Mouse (Mus musculus): Measurements from ENCODE around the gene Fancd2os. TPM values are rescaled to one million over a fixed set of nuclear protein-coding genes. Genes with fewer than 3 reads are reported as not detected.
A peak's percentile ranks its signal among the peaks of the same experiment; 100 is the strongest.

Fancd2os gene
- polyA plus RNA-seq, 1 experiment from 2014 or later = 0.19 TPM

GRCm38 (mm10) chr6:113614997-113615396, 14.5 kb upstream of the Fancd2os start:
- H3K27me3 ChIP-seq (ENCODE audit: control insufficient read depth, insufficient read depth, low read length) = no peaks in the 10 kb centered on the region
- H3K4me3 ChIP-seq (ENCODE audit: low read depth, low read length) = no peak overlapping the region
- H3K36me3 ChIP-seq (ENCODE audit: control insufficient read depth, insufficient read depth, low read length) = peaks cover 21% of the 10 kb centered on the region; the same call in 1 of the 2 replicates
- ATAC-seq (ENCODE audit: insufficient number of reproducible peaks, low FRiP score, low TSS enrichment, low read depth) (no peak), DNase-seq (ENCODE audit: low spot score) (no peak)
- H3K4me2 ChIP-seq (ENCODE audit: low read depth, severe bottlenecking) = no peak overlapping the region
- no peak overlapping the region for H3K9ac ChIP-seq (ENCODE audit: low read length)
- H3K27ac ChIP-seq (replicated peaks; ENCODE audit: low read depth, low read length) = no peak overlapping the region
- WGBS = 94% methylated on average over 8 of the region's 8 CpGs
- H3K9me3 ChIP-seq (ENCODE audit: control insufficient read depth, low read length) = no peaks in the 10 kb centered on the region
- no peaks in the 10 kb centered on the region for H3K4me1 ChIP-seq (ENCODE audit: control insufficient read depth, insufficient read depth, low read length)

DNA sequence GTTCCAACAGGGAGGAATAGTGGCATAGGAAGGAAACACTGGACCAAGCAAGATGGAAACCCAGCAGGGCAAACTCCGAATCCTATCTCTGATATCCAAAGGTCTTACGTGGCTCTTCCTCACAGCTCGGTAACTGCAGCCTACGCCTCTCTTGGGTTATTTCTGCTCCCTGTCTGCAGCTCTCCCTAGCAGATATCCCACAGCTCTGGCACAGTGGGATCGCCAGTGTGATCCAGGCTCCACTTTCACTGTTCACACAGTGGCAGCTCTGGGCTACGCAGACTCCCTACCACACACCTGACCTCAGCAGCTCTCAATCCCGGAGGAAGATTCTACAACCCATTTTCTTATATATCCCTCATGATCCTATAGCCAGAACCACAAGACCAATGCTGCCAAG, 13.6 kb upstream of the Fancd2os start:
- no peaks in the 10 kb centered on the region for H3K27me3 ChIP-seq (ENCODE audit: control insufficient read depth, insufficient read depth, low read length)
- WGBS = 92% methylated on average over 7 of the region's 7 CpGs
- H3K4me3 ChIP-seq (ENCODE audit: low read depth, low read length) = no peak overlapping the region
- DNase-seq (ENCODE audit: low spot score) = no peak
- H3K27ac ChIP-seq (replicated peaks; ENCODE audit: low read depth, low read length) = no peak overlapping the region
- no peak overlapping the region for H3K9ac ChIP-seq (ENCODE audit: low read length)
- H3K4me1 ChIP-seq (ENCODE audit: control insufficient read depth, insufficient read depth, low read length) = no peaks in the 10 kb centered on the region
- no peaks in the 10 kb centered on the region for H3K9me3 ChIP-seq (ENCODE audit: control insufficient read depth, low read length)
- no peak for ATAC-seq (ENCODE audit: insufficient number of reproducible peaks, low FRiP score, low TSS enrichment, low read depth)
- peaks cover 21% of the 10 kb centered on the region; the same call in 1 of the 2 replicates for H3K36me3 ChIP-seq (ENCODE audit: control insufficient read depth, insufficient read depth, low read length)
- H3K4me2 ChIP-seq (ENCODE audit: low read depth, severe bottlenecking) = no peak overlapping the region

GRCm38 (mm10) chr6:113612258-113612969, 11.9 kb upstream of the Fancd2os start:
- WGBS = 93% methylated on average over 8 of the region's 8 CpGs
- no peak for ATAC-seq (ENCODE audit: insufficient number of reproducible peaks, low FRiP score, low TSS enrichment, low read depth)

GRCm38 (mm10) chr6:113609293-113609692, 8.8 kb upstream of the Fancd2os start:
- Histone ChIP-seq H3K4me1 (ENCODE audit: control insufficient read depth, insufficient read depth, low read length) (no peaks in the 10 kb centered on the region), H3K36me3 (ENCODE audit: control insufficient read depth, insufficient read depth, low read length) (peaks cover 10% of the 10 kb centered on the region; the same call in 1 of the 2 replicates), H3K9me3 (ENCODE audit: control insufficient read depth, low read length) (no peaks in the 10 kb centered on the region), H3K27me3 (ENCODE audit: control insufficient read depth, insufficient read depth, low read length) (no peaks in the 10 kb centered on the region), H3K4me3 (ENCODE audit: low read depth, low read length) (no peak overlapping the region), H3K4me2 (ENCODE audit: low read depth, severe bottlenecking) (no peak overlapping the region), H3K9ac (ENCODE audit: low read length) (no peak overlapping the region), H3K27ac (replicated peaks; ENCODE audit: low read depth, low read length) (no peak overlapping the region)
- WGBS = 96% methylated on average over 7 of the region's 7 CpGs
- DNase-seq (ENCODE audit: low spot score) (no peak), ATAC-seq (ENCODE audit: insufficient number of reproducible peaks, low FRiP score, low TSS enrichment, low read depth) (no peak)

More at GRCm38 (mm10) chr6:113612258-113612969, 11.9 kb upstream of the Fancd2os start:
- H3K9me3 ChIP-seq (ENCODE audit: control insufficient read depth, low read length) = no peaks in the 10 kb centered on the region
- peaks cover 21% of the 10 kb centered on the region; the same call in 1 of the 2 replicates for H3K36me3 ChIP-seq (ENCODE audit: control insufficient read depth, insufficient read depth, low read length)
- no peaks in the 10 kb centered on the region for H3K4me1 ChIP-seq (ENCODE audit: control insufficient read depth, insufficient read depth, low read length)
- no peak overlapping the region for H3K27ac ChIP-seq (replicated peaks; ENCODE audit: low read depth, low read length)
- no peak overlapping the region for H3K9ac ChIP-seq (ENCODE audit: low read length)
- DNase-seq (ENCODE audit: low spot score) = no peak
- no peak overlapping the region for H3K4me3 ChIP-seq (ENCODE audit: low read depth, low read length)
- H3K27me3 ChIP-seq (ENCODE audit: control insufficient read depth, insufficient read depth, low read length) = no peaks in the 10 kb centered on the region
- H3K4me2 ChIP-seq (ENCODE audit: low read depth, severe bottlenecking) = no peak overlapping the region

DNA sequence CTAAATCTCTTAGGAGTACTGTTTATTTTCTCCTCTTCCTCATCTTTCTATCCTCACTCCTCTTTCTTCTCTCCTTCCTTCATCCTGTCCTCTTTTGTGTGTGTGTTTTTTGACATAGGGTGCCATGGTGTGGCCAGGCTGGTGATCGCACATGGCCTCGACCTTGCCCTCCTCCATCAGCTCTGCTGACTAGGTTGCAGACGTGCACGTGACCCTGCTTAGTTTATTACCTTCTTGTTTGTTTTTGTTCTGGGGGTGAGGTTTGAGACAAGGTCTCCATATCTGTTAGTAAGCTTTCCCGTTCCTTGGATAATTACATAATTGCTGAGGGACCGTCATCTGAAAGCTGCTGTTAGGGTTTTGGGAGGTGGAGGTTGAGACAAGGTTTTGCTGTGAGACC, 8.4 kb upstream of the Fancd2os start:
- Histone ChIP-seq H3K4me2 (ENCODE audit: low read depth, severe bottlenecking) (no peak overlapping the region), H3K4me3 (ENCODE audit: low read depth, low read length) (no peak overlapping the region), H3K9ac (ENCODE audit: low read length) (no peak overlapping the region), H3K27ac (replicated peaks; ENCODE audit: low read depth, low read length) (no peak overlapping the region), H3K36me3 (ENCODE audit: control insufficient read depth, insufficient read depth, low read length) (peaks cover 6% of the 10 kb centered on the region; the same call in 1 of the 2 replicates), H3K27me3 (ENCODE audit: control insufficient read depth, insufficient read depth, low read length) (no peaks in the 10 kb centered on the region), H3K4me1 (ENCODE audit: control insufficient read depth, insufficient read depth, low read length) (no peaks in the 10 kb centered on the region), H3K9me3 (ENCODE audit: control insufficient read depth, low read length) (no peaks in the 10 kb centered on the region)
- DNase-seq (ENCODE audit: low spot score) (no peak), ATAC-seq (ENCODE audit: insufficient number of reproducible peaks, low FRiP score, low TSS enrichment, low read depth) (no peak)
- WGBS = 82% methylated on average over 6 of the region's 6 CpGs

DNA sequence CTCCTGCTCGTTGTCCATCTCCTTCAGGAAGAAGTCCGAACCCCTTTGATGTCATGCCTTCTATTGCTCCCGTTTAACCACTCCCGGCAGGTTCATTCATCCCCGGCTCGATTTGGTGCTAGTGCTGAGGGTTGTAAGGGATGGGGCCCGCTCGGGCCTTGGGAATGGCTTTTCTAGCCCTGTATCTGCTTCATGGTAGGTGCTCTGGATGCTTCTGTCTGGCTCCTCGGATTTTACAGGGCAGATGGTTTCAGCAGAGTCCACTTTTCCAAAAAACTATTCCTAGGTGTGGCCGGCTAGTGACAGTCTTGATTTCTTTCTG, 4.7 kb upstream of the Fancd2os start:
- DNase-seq (ENCODE audit: low spot score) (no peak), ATAC-seq (ENCODE audit: insufficient number of reproducible peaks, low FRiP score, low TSS enrichment, low read depth) (no peak)
- WGBS = 6% methylated on average over 10 of the region's 10 CpGs
- Histone ChIP-seq H3K36me3 (ENCODE audit: control insufficient read depth, insufficient read depth, low read length) (no peaks in the 10 kb centered on the region), H3K27ac (replicated peaks; ENCODE audit: low read depth, low read length) (no peak overlapping the region), H3K27me3 (ENCODE audit: control insufficient read depth, insufficient read depth, low read length) (no peaks in the 10 kb centered on the region), H3K4me2 (ENCODE audit: low read depth, severe bottlenecking) (peak overlapping the region; percentile 83), H3K9me3 (ENCODE audit: control insufficient read depth, low read length) (no peaks in the 10 kb centered on the region), H3K4me3 (ENCODE audit: low read depth, low read length) (peak overlapping the region; percentile 92), H3K9ac (ENCODE audit: low read length) (peak overlapping the region; percentile 87), H3K4me1 (ENCODE audit: control insufficient read depth, insufficient read depth, low read length) (no peaks in the 10 kb centered on the region)

DNA sequence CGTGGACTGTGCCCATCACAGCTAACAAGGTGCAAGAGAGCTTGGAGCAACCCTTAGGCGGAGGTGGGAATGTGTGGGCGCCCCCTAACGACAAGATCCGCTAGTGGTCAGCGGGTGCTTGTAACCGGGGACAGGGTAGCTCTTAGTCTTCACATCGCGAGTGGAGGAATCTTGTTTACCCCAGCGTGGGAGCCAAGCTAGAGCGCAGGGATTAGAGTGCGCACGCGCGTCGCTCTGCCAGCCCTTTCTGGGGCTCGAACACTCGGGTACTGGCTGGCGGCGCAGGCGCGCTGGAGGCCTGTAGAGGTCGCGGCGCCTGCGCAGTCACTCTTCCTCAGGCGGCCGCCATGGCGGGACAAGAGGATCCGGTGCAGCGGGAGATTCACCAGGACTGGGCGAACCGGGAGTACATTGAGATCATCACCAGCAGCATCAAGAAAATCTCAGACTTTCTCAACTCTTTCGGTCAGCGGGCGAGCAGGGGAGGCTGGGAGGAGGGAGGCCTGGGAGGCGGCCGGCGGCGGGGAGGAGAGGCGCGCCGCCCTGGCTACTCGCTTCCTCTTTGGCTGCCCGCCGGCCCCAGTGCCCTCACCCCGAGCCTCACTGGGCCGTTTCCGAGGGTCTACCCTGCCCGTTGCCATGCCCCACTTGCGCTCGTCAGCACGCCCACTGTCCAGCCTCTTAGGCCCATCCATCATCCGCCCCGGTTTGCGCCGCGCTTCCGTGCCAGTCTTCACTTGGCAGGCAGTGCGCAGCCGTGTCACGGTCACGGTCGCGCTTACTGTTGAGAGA, 4.1 kb upstream of the Fancd2os start, which contains the start of gene Brk1:
Brk1 (plus strand) TSS at position 341 of the 792 bp plus-strand sequence.
- under 1% methylated on average over 56 of the region's 65 CpGs for WGBS

DNA sequence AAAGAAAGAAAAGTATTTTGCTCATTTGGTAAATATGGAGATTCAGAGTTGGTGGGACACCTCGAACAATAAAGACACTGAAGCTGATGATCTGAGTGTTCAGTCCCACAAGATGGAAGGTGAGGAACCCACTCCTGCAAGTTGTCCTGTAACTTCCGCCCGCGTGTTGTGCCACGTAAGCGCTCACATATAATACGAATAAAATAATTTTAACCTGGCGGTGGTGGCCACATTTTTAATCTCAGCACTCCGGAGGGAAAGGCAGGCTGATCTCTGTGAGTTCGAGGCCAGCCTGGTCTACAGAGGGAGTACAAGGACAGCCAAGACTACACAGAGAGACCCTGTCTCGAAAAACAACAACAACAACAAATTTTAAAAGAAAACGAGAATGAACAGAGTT, 3.5 kb upstream of the Fancd2os start:
- peak overlapping the region; percentile 49 for H3K4me2 ChIP-seq (ENCODE audit: low read depth, severe bottlenecking)
- H3K4me1 ChIP-seq (ENCODE audit: control insufficient read depth, insufficient read depth, low read length) = no peaks in the 10 kb centered on the region
- H3K27me3 ChIP-seq (ENCODE audit: control insufficient read depth, insufficient read depth, low read length) = no peaks in the 10 kb centered on the region
- ATAC-seq (ENCODE audit: insufficient number of reproducible peaks, low FRiP score, low TSS enrichment, low read depth) (no peak), DNase-seq (ENCODE audit: low spot score) (no peak)
- H3K4me3 ChIP-seq (ENCODE audit: low read depth, low read length) = peak overlapping the region; percentile 92
- H3K9me3 ChIP-seq (ENCODE audit: control insufficient read depth, low read length) = no peaks in the 10 kb centered on the region
- no peak overlapping the region for H3K27ac ChIP-seq (replicated peaks; ENCODE audit: low read depth, low read length)
- no peaks in the 10 kb centered on the region for H3K36me3 ChIP-seq (ENCODE audit: control insufficient read depth, insufficient read depth, low read length)
- H3K9ac ChIP-seq (ENCODE audit: low read length) = peak overlapping the region; percentile 87
- WGBS = 49% methylated on average over 12 of the region's 12 CpGs

More for the DNA sequence above, 4.1 kb upstream of the Fancd2os start, which contains the start of gene Brk1:
- peak within 1 kb of the TSS; percentile 10; the same call in 1 of the 2 replicates for H3K27ac ChIP-seq (replicated peaks; ENCODE audit: low read depth, low read length)
- peak; percentile 88 for DNase-seq (ENCODE audit: low spot score)
- H3K9me3 ChIP-seq (ENCODE audit: control insufficient read depth, low read length) = no peaks in the 10 kb centered on the region
- no peaks in the 10 kb centered on the region for H3K27me3 ChIP-seq (ENCODE audit: control insufficient read depth, insufficient read depth, low read length)
- ATAC-seq (ENCODE audit: insufficient number of reproducible peaks, low FRiP score, low TSS enrichment, low read depth) = peak; percentile 89
- H3K36me3 ChIP-seq (ENCODE audit: control insufficient read depth, insufficient read depth, low read length) = no peaks in the 10 kb centered on the region
- H3K4me2 ChIP-seq (ENCODE audit: low read depth, severe bottlenecking) = peak within 1 kb of the TSS; percentile 83
- H3K9ac ChIP-seq (ENCODE audit: low read length) = peak within 1 kb of the TSS; percentile 87
- H3K4me1 ChIP-seq (ENCODE audit: control insufficient read depth, insufficient read depth, low read length) = no peaks in the 10 kb centered on the region
- H3K4me3 ChIP-seq (ENCODE audit: low read depth, low read length) = peak within 1 kb of the TSS; percentile 92

Measured in limb, embryonic 11.5 days (tissue).